Mouse (Mus musculus) layer of hippocampus, postnatal 25 days (tissue): Measurements from ENCODE around the gene Cnnm1. TPM values are rescaled to one million over a fixed set of nuclear protein-coding genes. Genes with fewer than 3 reads are reported as not detected.
A peak's percentile ranks its signal among the peaks of the same experiment; 100 is the strongest.

Experiments
- DNase-seq, 2 experiments: peaks; one replicate each; pipeline ENCODE4 v3.0.0; 2022; ENCODE audit warnings: mixed read lengths in 2 of 2, low spot score in 1 of 2; ENCODE audit errors: extremely low spot score in 1 of 2
- total RNA-seq, 2 experiments: library from RNA; stranded (reverse); gene quantifications; 2 replicates each; pipeline ENCODE4 v1.2.3; 2021

Cnnm1 gene
- total RNA-seq, 2 experiments from 2014 or later = 94.0 to 102 TPM

DNA sequence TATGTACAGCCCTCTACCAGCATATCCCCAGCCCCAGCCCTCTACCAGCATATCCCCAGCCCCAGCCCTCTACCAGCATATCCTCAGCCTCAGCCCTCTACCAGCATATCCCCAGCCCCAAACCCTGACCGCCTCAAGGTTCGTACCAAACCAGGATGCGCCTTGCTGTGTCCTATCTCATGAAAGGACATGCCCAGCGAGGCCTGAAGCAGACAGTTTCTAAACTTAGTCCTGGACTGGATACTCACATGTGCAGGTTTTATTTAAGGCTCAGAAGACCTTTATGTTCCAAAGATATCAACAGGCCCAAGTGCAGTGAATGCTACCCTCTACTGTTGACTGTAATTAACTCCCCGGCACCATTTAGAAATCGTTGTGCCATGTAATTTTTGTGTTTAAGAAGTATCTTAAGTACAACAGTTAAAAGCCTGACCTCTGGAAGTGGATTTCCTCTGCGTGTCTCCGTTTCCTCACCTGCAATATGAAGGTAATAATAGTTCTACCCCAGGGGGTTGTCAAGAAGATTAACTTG is 87.9 kb downstream of the Cnnm1 start:
- no peak for DNase-seq

DNA sequence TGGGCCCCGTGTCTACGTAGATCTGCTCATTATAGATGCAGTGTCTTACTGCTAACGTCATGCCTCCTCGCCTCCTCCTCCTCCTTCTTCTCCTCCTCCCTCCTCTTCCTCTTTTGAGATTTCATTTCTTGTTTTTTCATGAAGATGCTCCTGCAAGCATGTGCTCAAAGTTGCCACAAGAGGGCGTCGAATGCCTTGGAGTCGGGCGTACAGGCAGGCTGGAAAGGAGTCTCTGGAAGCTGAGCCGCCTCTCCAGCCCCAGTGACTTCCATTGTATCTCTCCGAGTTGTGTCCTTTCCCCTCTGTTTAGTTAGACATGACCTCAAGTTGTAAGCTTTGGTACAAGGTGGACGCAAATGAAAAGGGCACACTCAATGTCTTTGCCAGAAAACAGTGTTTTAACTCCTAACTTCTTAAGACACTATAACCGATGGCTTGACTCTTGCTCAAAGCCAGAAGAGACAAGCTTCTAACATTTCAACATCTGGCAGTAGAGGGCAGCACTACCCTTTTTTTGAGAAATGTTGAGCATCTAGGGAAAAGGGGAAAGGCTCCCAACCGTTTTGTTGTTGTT is 90.0 kb downstream of the Cnnm1 start:
- peak; percentile 35 to 60 for DNase-seq

DNA sequence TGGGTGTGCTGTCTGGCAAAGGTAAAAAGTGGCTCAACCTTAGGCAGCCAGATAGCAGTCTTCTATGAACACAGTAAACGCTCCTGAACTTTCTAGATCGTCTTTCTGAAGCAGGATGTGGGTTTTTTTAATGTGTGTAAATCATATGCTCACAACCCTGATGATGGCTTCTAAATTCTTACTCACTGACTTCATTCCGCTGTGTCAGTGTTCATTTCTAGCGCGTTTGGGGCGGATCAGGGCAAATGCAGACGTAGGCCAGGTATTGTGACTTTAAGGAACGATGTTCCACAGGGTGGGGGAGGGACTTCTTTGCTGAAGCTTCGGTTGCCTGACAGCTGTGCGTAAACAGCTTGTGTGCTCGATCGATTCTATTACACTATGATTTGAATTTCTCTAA is 90.7 kb downstream of the Cnnm1 start:
- DNase-seq = no peak

DNA sequence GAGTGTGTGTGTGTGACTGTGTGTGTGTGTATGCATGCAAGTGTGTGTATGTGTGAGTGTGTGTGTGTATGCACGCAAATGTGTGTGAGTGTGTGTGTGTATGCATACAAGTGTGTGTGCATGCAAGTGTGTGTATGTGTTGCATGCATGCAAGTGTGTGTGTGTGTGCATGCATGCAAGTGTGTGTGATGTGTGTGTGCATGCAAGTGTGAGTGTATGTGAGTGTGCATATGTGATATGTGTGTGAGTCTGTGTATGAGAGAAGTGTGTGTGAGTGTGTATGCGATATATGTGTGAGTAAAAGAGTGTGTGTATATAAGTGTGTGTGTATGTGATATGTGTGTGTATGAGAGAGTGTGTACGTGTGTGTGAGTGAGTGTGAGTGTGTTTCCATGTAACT is 95.1 kb downstream of the Cnnm1 start:
- no peak for DNase-seq

DNA sequence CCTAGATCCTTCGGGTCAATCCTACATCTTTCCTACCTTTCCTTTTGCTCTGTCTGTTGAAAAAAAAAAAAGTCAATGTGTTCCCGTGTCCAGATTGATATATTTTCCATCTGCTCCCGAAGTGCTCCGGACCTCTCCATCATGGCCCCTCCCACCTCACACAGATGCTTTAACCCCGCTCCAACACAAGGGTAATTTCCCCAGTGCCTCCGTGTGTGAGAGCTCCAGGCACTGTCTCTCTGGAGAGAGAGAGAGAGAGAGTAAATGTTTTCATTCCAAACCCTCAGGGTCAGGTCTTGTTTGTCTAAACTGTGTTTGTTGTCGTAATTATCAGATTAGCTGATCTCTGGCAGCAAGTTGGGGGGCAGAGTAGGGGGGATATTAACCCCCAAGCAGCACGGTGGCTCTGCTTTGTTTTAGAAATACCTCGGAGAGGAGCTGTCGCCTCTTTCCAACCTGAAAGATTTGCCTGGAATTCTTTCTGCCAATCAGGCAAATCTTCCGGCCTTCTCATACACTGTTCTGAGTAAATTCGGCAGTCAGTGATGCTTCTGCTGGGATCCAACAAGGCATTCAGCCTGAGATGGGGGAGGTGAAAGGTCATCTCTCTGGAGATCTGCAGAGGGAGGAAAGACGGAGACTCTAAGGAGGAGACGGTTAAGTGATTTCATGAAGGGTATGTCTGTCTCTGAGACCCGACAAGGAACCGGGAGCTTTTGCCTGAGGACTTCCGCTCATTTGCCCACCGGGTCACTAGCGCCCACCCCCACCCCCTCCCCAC is 106.3 kb downstream of the Cnnm1 start:
- DNase-seq = no peak

Other genes starting within 250 kb of the Cnnm1 start
- gene Hpse2, start 52.1 kb upstream of the Cnnm1 start, total RNA-seq = under 1 TPM; 0.25 to 0.28 TPM
- 100 to 1,000 TPM; 310 to 324 TPM for gene Got1, start 84.2 kb downstream of the Cnnm1 start, total RNA-seq
- gene Nkx2-3, start 171.9 kb downstream of the Cnnm1 start, total RNA-seq = not detected
- 10 to 100 TPM; 38.4 to 44.5 TPM for gene Slc25a28, start 234.4 kb downstream of the Cnnm1 start, total RNA-seq
- gene Entpd7, start 249.2 kb downstream of the Cnnm1 start, total RNA-seq = 10 to 100 TPM; 18.3 to 21.5 TPM